Mouse (Mus musculus): ENCODE measurements around the gene Xdh. TPM values are rescaled to one million over a fixed set of nuclear protein-coding genes. Genes with fewer than 3 reads are reported as not detected.
A peak's percentile ranks its signal among the peaks of the same experiment; 100 is the strongest.

Gene Xdh
- polyA plus RNA-seq (2015; fragmentation: Nextera tagmentation; extraction: Ambion mirVana), result 8.0 and 14.7 TPM in 2 replicates

DNA sequence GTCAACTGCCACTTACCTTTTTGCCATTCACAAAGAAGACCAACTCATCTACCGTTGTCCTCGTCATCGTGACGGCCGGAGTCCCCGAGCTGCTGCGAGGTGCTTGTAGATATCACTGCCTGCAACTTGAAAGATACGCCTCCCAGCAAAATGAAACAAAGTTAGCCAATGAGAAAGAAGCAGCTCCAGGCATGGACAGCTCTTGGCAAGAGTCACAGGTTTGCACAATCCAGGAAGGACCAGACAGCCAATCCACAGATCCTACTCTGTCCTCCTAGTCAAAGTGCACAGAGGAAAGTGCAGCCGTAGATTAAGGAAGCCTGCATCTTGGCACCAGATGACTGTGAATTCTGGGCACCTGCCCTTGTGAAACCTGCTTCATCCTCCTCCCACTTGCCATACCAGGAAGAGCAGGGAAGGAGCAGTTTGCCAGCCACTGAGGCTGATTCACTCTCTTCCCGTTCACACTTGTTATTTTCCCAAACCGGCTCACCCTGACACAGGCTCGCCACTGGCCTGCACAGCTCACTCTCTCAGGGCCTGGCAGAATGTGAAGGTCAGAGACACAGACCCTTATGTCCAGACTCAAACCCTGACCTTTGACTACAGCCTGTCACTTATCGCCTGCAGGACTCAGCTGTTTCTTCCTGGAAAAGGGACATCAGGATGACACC, at the start of gene Xdh:
TSS of gene Xdh (minus strand) at position 135 of the 674 bp plus-strand sequence.
- WGBS, result 68% methylated on average over 13 of the region's 13 CpGs
- H3K27ac ChIP-seq (ENCODE audit: low read length), result peak within 1 kb of the TSS; percentile 39; the same call in 1 of the 2 replicates

DNA sequence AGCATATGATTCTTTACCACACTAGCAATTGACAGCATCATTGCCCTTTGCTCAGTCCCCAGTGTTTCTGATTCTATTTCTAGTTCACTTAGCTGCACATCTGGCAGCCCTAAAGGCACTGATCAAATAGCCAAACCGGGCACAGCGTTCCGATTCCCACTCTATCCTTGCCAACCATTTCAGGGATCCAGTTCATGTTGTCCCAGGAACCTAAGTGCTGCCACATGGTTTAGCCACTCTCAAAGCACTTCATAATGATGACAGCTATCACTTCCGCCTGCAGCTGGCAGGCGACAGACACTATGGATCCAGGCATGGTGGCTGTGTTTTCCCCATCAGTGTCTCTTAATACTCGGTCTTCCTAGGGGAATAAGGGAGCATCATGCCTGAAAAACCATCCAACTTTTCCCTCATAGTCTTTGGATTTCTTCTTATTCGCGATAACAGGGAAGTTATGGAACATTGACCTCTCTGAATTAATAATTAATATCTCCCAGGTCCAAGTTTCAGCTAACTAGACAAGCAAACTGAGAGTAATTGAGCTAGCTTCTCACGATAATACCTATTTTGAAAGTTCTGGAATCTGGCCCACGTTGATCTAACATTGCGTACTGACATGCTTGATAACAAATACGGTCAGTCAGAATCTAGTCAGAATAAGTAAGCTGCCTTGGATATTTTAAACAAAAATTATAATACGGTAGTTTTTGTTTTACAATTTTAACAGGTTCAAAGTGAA, 46.1 kb upstream of the Xdh start:
- Histone ChIP-seq H3K9me3 (replicated peaks; ENCODE audit: control insufficient read depth, low read length) (no peaks in the 10 kb centered on the region), H3K9ac (ENCODE audit: low read length) (no peak overlapping the region), H3K4me1 (ENCODE audit: control insufficient read depth, insufficient read depth, low read length) (no peaks in the 10 kb centered on the region), H3K27me3 (ENCODE audit: control insufficient read depth, insufficient read depth, low read length) (no peaks in the 10 kb centered on the region), H3K4me2 (ENCODE audit: low read depth, low read length) (no peak overlapping the region), H3K4me3 (replicated peaks; ENCODE audit: low read length) (no peak overlapping the region), H3K27ac (ENCODE audit: low read length) (no peak overlapping the region), H3K36me3 (ENCODE audit: control insufficient read depth, insufficient read depth, low read length) (no peaks in the 10 kb centered on the region)
- WGBS, result 80% methylated on average over 13 of the region's 13 CpGs
- ATAC-seq (ENCODE audit: insufficient read depth, low FRiP score), result no peak

More for the DNA sequence above, at the start of gene Xdh:
- Histone ChIP-seq H3K4me2 (ENCODE audit: low read depth, low read length) (peak within 1 kb of the TSS; percentile 27; the same call in 1 of the 2 replicates), H3K9ac (ENCODE audit: low read length) (no peak within 1 kb of the TSS), H3K4me1 (ENCODE audit: control insufficient read depth, insufficient read depth, low read length) (no peaks in the 10 kb centered on the region), H3K9me3 (replicated peaks; ENCODE audit: control insufficient read depth, low read length) (no peaks in the 10 kb centered on the region), H3K4me3 (replicated peaks; ENCODE audit: low read length) (peak within 1 kb of the TSS; percentile 10; the same call in 1 of the 2 replicates), H3K27me3 (ENCODE audit: control insufficient read depth, insufficient read depth, low read length) (no peaks in the 10 kb centered on the region), H3K36me3 (ENCODE audit: control insufficient read depth, insufficient read depth, low read length) (no peaks in the 10 kb centered on the region)
- peak; percentile 68; the same call in 1 of the 2 replicates for ATAC-seq (ENCODE audit: insufficient read depth, low FRiP score)

DNA sequence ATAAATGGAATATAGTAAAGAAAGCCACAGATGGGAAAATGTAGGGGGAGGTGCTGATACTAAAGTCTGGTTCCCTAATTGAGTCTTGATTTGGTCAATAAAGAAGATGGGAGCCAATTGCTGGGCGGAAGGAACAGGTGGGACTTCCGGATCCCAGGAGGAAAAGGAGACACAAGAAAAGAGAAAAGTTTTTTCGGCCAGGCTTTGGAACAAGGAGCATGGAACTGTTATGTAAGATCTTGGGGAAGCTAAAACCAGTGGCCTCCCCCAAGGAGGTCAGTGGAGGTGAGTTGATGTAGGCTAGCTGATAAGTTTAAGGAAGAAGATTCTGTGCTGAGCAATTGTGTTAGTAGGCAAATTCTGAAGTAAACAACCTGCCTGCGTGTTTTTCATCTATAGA, 41.3 kb upstream of the Xdh start:
- Histone ChIP-seq H3K27ac (ENCODE audit: low read length) (no peak overlapping the region), H3K9me3 (replicated peaks; ENCODE audit: control insufficient read depth, low read length) (no peaks in the 10 kb centered on the region), H3K4me1 (ENCODE audit: control insufficient read depth, insufficient read depth, low read length) (no peaks in the 10 kb centered on the region), H3K27me3 (ENCODE audit: control insufficient read depth, insufficient read depth, low read length) (no peaks in the 10 kb centered on the region), H3K4me3 (replicated peaks; ENCODE audit: low read length) (no peak overlapping the region), H3K36me3 (ENCODE audit: control insufficient read depth, insufficient read depth, low read length) (no peaks in the 10 kb centered on the region), H3K9ac (ENCODE audit: low read length) (no peak overlapping the region), H3K4me2 (ENCODE audit: low read depth, low read length) (no peak overlapping the region)
- WGBS, result 88% methylated on average over 4 of the region's 4 CpGs
- no peak for ATAC-seq (ENCODE audit: insufficient read depth, low FRiP score)

DNA sequence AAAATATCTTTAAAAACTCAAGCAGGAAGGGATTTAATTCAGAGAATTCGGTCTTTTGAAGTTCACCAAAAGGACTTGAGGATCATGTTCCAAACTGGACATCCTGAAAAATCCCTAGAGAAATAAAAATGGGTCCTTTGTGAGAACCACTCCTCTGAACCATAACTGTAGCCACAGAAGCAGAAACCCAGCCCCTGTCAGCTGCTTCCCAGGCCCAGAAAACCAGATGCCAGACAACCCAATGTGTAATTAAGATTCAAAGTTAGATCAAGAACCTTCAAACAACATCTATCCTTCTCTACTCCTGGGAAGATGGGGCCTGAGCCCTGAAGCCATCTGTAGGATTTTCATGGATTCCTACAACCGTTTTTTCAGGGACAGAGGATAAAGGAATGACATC, 36.6 kb upstream of the Xdh start:
- Histone ChIP-seq H3K4me1 (ENCODE audit: control insufficient read depth, insufficient read depth, low read length) (no peaks in the 10 kb centered on the region), H3K4me2 (ENCODE audit: low read depth, low read length) (no peak overlapping the region), H3K4me3 (replicated peaks; ENCODE audit: low read length) (no peak overlapping the region), H3K9me3 (replicated peaks; ENCODE audit: control insufficient read depth, low read length) (no peaks in the 10 kb centered on the region), H3K27me3 (ENCODE audit: control insufficient read depth, insufficient read depth, low read length) (no peaks in the 10 kb centered on the region), H3K27ac (ENCODE audit: low read length) (no peak overlapping the region), H3K9ac (ENCODE audit: low read length) (no peak overlapping the region), H3K36me3 (ENCODE audit: control insufficient read depth, insufficient read depth, low read length) (no peaks in the 10 kb centered on the region)
- no peak for ATAC-seq (ENCODE audit: insufficient read depth, low FRiP score)
- 74% methylated on average over 2 of the region's 2 CpGs for WGBS

DNA sequence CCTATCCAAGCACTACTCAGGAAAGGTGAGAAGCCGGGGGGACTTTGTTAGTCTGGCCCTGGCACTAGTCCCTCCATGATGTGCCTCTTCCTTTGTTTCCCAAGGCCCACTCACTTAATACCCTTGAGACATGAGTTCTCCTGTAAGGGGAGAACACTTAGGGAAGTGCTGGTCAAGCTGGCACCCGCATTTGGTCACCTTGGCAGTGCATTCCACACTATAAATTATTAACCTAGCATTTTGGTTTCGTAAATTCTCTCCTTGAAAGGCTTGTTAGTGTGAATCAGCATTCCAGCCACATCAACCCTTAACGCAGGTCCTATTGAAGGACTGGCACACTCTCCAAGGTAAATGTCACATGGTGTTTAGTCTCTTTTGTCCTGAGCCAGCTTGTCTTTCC, 35.9 kb upstream of the Xdh start:
- Histone ChIP-seq H3K27me3 (ENCODE audit: control insufficient read depth, insufficient read depth, low read length) (no peaks in the 10 kb centered on the region), H3K9ac (ENCODE audit: low read length) (no peak overlapping the region), H3K36me3 (ENCODE audit: control insufficient read depth, insufficient read depth, low read length) (no peaks in the 10 kb centered on the region), H3K4me1 (ENCODE audit: control insufficient read depth, insufficient read depth, low read length) (no peaks in the 10 kb centered on the region), H3K27ac (ENCODE audit: low read length) (no peak overlapping the region), H3K4me3 (replicated peaks; ENCODE audit: low read length) (no peak overlapping the region), H3K9me3 (replicated peaks; ENCODE audit: control insufficient read depth, low read length) (no peaks in the 10 kb centered on the region), H3K4me2 (ENCODE audit: low read depth, low read length) (no peak overlapping the region)
- 72% methylated on average over 4 of the region's 4 CpGs for WGBS
- no peak for ATAC-seq (ENCODE audit: insufficient read depth, low FRiP score)

DNA sequence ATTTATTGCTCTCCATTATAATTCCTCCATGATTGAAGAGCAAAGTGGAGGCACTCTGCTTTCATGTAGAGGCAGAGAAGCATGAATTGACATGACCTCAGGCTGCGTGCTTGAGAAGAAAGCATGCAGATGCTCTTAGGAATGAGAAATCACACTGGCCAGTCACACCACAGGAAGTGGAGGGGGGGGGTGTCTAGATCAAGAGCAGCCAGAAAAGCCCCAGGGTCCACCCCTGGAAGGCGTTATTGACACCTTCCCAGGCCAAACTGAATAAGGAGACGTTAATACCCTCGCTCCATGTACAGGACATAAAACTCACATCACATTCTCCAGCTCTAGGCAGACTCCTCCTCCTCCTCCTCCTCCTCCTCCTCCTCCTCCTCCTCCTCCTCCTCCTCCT, 34.5 kb upstream of the Xdh start:
- H3K9me3 ChIP-seq (replicated peaks; ENCODE audit: control insufficient read depth, low read length), result no peaks in the 10 kb centered on the region
- no peaks in the 10 kb centered on the region for H3K27me3 ChIP-seq (ENCODE audit: control insufficient read depth, insufficient read depth, low read length)
- H3K36me3 ChIP-seq (ENCODE audit: control insufficient read depth, insufficient read depth, low read length), result no peaks in the 10 kb centered on the region
- no peak for ATAC-seq (ENCODE audit: insufficient read depth, low FRiP score)
- H3K4me2 ChIP-seq (ENCODE audit: low read depth, low read length), result no peak overlapping the region
- H3K9ac ChIP-seq (ENCODE audit: low read length), result no peak overlapping the region
- H3K4me3 ChIP-seq (replicated peaks; ENCODE audit: low read length), result no peak overlapping the region
- WGBS, result 18% methylated on average over 4 of the region's 4 CpGs
- no peaks in the 10 kb centered on the region for H3K4me1 ChIP-seq (ENCODE audit: control insufficient read depth, insufficient read depth, low read length)
- no peak overlapping the region for H3K27ac ChIP-seq (ENCODE audit: low read length)

DNA sequence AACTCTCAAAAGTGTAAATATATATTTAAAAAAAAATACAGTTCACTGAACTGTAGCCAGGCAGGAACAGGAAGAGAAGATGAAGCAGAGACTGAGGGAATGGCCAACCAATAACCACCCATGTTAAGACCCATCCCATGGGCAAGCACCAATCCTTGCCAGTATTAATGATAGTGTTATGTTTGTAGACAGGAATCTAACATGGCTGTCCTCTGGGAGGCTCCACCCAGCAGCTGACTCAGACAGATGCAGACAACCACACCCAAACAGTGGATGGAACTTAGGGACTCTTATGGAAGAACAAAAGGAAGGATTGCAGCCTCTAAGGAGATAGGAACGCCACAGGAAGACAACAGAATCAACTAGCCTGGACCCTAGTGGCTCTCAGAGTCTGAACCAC, 32.9 kb upstream of the Xdh start:
- H3K4me1 ChIP-seq (ENCODE audit: control insufficient read depth, insufficient read depth, low read length), result no peaks in the 10 kb centered on the region
- no peaks in the 10 kb centered on the region for H3K36me3 ChIP-seq (ENCODE audit: control insufficient read depth, insufficient read depth, low read length)
- no peak overlapping the region for H3K4me2 ChIP-seq (ENCODE audit: low read depth, low read length)
- 78% methylated on average over 1 of the region's 1 CpGs for WGBS
- H3K9me3 ChIP-seq (replicated peaks; ENCODE audit: control insufficient read depth, low read length), result no peaks in the 10 kb centered on the region
- H3K4me3 ChIP-seq (replicated peaks; ENCODE audit: low read length), result no peak overlapping the region
- no peak overlapping the region for H3K9ac ChIP-seq (ENCODE audit: low read length)
- no peaks in the 10 kb centered on the region for H3K27me3 ChIP-seq (ENCODE audit: control insufficient read depth, insufficient read depth, low read length)
- ATAC-seq (ENCODE audit: insufficient read depth, low FRiP score), result no peak
- no peak overlapping the region for H3K27ac ChIP-seq (ENCODE audit: low read length)

DNA sequence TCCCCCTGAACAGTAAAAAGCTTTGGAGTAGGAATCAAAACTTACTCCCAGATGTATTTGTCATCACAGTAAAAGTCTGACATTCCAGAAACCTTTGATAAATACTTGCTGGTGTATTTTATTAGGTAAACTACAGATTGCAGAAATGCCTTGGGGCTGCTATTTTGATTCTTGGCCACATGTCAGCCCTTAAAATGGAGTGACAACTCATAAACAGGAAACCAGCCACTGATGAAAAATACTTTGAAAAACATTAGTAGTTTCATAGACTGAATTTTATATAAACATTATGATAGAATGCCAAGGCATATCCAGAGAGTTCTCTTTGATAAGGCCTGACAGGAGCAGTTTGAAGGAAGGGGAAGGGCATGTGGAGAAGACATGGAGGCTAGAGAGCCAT, 26.1 kb upstream of the Xdh start:
- Histone ChIP-seq H3K4me3 (replicated peaks; ENCODE audit: low read length) (no peak overlapping the region), H3K4me2 (ENCODE audit: low read depth, low read length) (no peak overlapping the region), H3K9ac (ENCODE audit: low read length) (no peak overlapping the region), H3K9me3 (replicated peaks; ENCODE audit: control insufficient read depth, low read length) (no peaks in the 10 kb centered on the region), H3K36me3 (ENCODE audit: control insufficient read depth, insufficient read depth, low read length) (no peaks in the 10 kb centered on the region), H3K4me1 (ENCODE audit: control insufficient read depth, insufficient read depth, low read length) (no peaks in the 10 kb centered on the region), H3K27me3 (ENCODE audit: control insufficient read depth, insufficient read depth, low read length) (no peaks in the 10 kb centered on the region), H3K27ac (ENCODE audit: low read length) (no peak overlapping the region)
- no peak for ATAC-seq (ENCODE audit: insufficient read depth, low FRiP score)

DNA sequence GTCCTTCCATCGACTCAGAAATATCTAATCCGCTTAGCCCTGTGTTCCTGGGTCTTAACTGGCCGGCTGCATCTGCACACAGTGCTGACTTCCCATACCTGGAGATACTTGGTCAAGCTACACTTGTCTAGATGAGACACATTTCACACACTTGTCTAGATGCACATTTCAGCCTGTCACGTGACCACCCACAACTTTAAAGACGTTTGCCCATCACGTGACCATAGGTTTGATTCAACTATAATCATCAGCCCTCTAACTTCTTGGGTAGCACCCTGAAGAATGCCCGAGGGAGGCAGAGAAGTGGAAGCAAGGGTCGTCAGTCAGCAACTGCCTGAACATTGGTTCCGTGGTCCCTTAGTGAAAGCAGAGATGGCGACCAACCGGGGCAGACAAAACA, 22.7 kb upstream of the Xdh start:
- 0 out of 2 replicates have a peak, but pooled peaks cover 4% of the 10 kb centered on the region for H3K4me1 ChIP-seq (ENCODE audit: control insufficient read depth, insufficient read depth, low read length)
- no peak overlapping the region for H3K27ac ChIP-seq (ENCODE audit: low read length)
- ATAC-seq (ENCODE audit: insufficient read depth, low FRiP score), result no peak

More for the DNA sequence above, 22.7 kb upstream of the Xdh start:
- H3K4me2 ChIP-seq (ENCODE audit: low read depth, low read length), result no peak overlapping the region
- no peak overlapping the region for H3K4me3 ChIP-seq (replicated peaks; ENCODE audit: low read length)
- no peak overlapping the region for H3K9ac ChIP-seq (ENCODE audit: low read length)
- no peaks in the 10 kb centered on the region for H3K27me3 ChIP-seq (ENCODE audit: control insufficient read depth, insufficient read depth, low read length)
- 92% methylated on average over 11 of the region's 11 CpGs for whole genome bisulfite sequencing
- no peaks in the 10 kb centered on the region for H3K9me3 ChIP-seq (replicated peaks; ENCODE audit: control insufficient read depth, low read length)
- no peaks in the 10 kb centered on the region for H3K36me3 ChIP-seq (ENCODE audit: control insufficient read depth, insufficient read depth, low read length)
